Mouse (Mus musculus): Measurements from ENCODE around the gene Nckap5. TPM values are rescaled to one million over a fixed set of nuclear protein-coding genes. Genes with fewer than 3 reads are reported as not detected.

The Nckap5 gene
- polyA plus RNA-seq, 1 experiment from 2014 or later, result 11.5 TPM

DNA sequence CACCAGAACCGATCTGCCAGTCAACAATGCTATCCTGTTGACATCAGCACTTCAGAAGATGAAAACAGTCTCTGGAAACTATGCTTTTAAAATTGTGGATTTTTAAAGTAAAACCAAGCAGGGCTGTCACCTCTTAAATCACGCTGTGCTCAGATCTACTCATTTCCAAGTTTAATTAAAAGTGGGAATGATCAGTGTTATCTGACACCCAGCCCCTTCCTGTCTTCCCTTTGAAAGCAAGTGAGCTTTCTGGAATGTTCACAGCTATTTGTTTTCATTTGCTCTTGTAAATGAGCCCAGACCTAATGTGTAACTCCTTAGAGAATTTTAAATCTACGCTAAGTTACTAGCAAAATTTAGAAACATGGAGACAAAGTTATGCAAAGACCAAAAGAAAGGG is 491.3 kb downstream of the Nckap5 start:
- Histone ChIP-seq H3K27ac (no peak overlapping the region), H3K36me3 (replicated peaks) (no peaks in the 10 kb centered on the region), H3K4me1 (no peaks in the 10 kb centered on the region), H3K4me3 (no peak overlapping the region), H3K4me2 (no peak overlapping the region), H3K27me3 (replicated peaks) (no peaks in the 10 kb centered on the region), H3K9ac (no peak overlapping the region), H3K9me3 (no peaks in the 10 kb centered on the region)
- no peak for ATAC-seq (replicated peaks)
- WGBS, result 79% methylated on average over 3 of the region's 3 CpGs

GRCm38 (mm10) chr1:126334202-126334601 is 496.4 kb downstream of the Nckap5 start:
- no peaks in the 10 kb centered on the region for H3K36me3 ChIP-seq (replicated peaks)
- H3K9me3 ChIP-seq, result no peaks in the 10 kb centered on the region
- H3K27ac ChIP-seq, result no peak overlapping the region
- H3K9ac ChIP-seq, result no peak overlapping the region
- H3K27me3 ChIP-seq (replicated peaks), result no peaks in the 10 kb centered on the region
- H3K4me2 ChIP-seq, result no peak overlapping the region
- H3K4me3 ChIP-seq, result no peak overlapping the region
- ATAC-seq (replicated peaks), result no peak
- no peaks in the 10 kb centered on the region for H3K4me1 ChIP-seq
- 91% methylated on average over 4 of the region's 4 CpGs for WGBS

DNA sequence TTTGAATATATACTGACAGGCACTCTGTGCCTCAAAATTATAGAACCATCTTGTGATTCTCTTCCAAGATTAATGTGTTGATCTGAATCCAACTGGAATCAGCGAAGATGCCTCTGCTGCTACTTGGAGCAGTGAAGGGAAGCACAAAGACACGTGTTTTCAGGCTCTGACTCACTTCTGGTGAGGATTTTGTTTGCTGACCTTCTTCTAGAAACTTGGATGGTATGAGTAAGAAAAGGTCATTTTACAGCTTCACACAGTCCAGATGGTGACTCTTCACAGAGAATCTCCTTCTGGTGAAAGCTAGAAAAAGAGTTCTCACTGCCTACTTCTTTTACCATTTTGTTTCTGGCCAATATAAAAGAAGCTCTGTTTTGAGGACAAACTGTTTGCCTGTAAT is 498.6 kb downstream of the Nckap5 start:
- 77% methylated on average over 2 of the region's 2 CpGs for WGBS
- H3K9me3 ChIP-seq, result no peaks in the 10 kb centered on the region
- H3K4me2 ChIP-seq, result no peak overlapping the region
- ATAC-seq (replicated peaks), result no peak
- H3K4me3 ChIP-seq, result no peak overlapping the region
- H3K4me1 ChIP-seq, result no peaks in the 10 kb centered on the region
- no peaks in the 10 kb centered on the region for H3K36me3 ChIP-seq (replicated peaks)
- no peaks in the 10 kb centered on the region for H3K27me3 ChIP-seq (replicated peaks)
- H3K27ac ChIP-seq, result no peak overlapping the region
- no peak overlapping the region for H3K9ac ChIP-seq

DNA sequence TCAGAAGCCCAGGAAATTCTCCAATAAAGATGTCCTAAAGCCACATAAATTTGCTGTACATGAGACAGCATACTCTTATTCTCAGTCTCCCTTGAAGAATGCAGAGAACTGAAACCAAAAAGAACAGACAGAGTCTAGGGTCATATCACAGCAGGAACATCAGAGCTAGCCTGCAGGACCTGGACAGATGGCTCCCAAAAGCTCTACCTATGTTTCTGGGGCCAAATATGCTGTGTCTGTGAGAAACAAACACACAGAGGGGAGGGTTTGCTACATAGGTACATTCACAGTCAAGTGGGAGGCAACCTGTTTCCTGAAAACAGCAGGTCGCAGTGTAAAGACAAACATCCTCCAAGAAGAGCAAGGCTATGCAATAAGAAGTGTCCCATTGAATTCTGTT is 509.9 kb downstream of the Nckap5 start:
- Histone ChIP-seq H3K4me3 (no peak overlapping the region), H3K9me3 (no peaks in the 10 kb centered on the region)
- ATAC-seq (replicated peaks), result no peak

GRCm38 (mm10) chr1:126317874-126318607 is 512.6 kb downstream of the Nckap5 start:
- ATAC-seq (replicated peaks), result no peak
- Histone ChIP-seq H3K36me3 (replicated peaks) (no peaks in the 10 kb centered on the region), H3K27ac (no peak overlapping the region), H3K9ac (no peak overlapping the region), H3K4me1 (no peaks in the 10 kb centered on the region), H3K9me3 (no peaks in the 10 kb centered on the region), H3K4me3 (no peak overlapping the region), H3K4me2 (no peak overlapping the region), H3K27me3 (replicated peaks) (no peaks in the 10 kb centered on the region)
- WGBS, result 55% methylated on average over 11 of the region's 11 CpGs

More for the DNA sequence above, 509.9 kb downstream of the Nckap5 start:
- 91% methylated on average over 1 of the region's 1 CpGs for WGBS
- Histone ChIP-seq H3K4me1 (no peaks in the 10 kb centered on the region), H3K9ac (no peak overlapping the region), H3K36me3 (replicated peaks) (no peaks in the 10 kb centered on the region), H3K4me2 (no peak overlapping the region), H3K27me3 (replicated peaks) (no peaks in the 10 kb centered on the region), H3K27ac (no peak overlapping the region)

DNA sequence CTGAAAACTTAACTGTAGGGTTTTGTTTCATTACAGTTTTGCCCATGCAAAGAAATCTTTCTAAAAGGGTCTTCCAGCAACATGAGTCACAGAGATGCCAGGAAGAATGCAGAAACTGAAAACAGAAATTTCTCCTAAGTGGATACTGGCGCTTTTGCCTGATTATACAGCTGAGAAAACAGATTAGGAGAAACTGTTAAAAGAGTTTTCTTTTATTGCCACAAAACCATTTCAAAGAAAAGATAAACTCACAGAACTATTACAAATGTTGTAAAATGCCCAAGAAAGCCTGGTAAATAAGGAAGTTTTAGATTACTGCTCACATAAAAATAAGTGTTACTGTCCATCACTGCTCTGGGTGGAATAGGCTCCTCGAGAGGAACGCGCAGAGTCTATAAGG is 513.3 kb downstream of the Nckap5 start:
- Histone ChIP-seq H3K9ac (no peak overlapping the region), H3K27ac (no peak overlapping the region), H3K4me3 (no peak overlapping the region), H3K4me1 (no peaks in the 10 kb centered on the region), H3K36me3 (replicated peaks) (no peaks in the 10 kb centered on the region), H3K9me3 (no peaks in the 10 kb centered on the region), H3K27me3 (replicated peaks) (no peaks in the 10 kb centered on the region), H3K4me2 (no peak overlapping the region)
- no peak for ATAC-seq (replicated peaks)
- WGBS, result 81% methylated on average over 4 of the region's 4 CpGs

DNA sequence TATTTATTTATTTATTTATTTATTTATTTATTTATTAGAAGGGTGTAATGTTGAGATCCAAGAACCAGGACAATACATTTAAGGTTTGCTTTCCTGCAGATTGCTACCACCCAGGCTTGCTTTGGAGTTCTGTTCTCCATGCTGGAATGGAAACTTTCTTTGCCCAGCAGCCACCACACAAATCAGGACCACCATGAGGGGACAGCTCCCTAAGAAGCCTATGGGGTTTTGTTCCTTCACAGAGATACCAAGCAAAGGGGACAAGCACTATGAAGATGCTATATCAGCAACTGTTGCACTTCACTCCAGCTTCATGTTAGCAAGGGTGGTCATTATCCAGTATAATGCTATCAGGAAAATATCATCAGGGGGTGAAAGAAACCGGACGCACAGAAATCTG is 513.7 kb downstream of the Nckap5 start:
- WGBS, result 78% methylated on average over 2 of the region's 2 CpGs

DNA sequence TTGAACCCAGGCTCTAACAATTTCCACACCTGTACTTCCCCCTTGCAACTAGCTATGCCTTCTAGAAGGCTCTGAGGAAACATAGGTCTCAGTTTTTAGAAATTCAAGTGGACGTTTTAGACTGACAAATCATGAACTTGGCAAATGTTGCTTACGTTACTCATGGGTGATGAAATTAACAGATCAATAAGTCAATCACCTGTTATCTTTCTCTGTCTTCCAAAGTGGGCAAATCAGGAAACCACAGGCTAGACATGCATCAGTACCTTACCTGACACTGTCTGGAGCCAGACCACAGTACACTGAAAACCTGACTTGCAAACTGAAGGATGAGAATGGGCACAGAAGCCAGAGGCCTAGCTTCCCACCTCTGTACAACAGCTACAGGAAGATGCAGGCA is 529.5 kb downstream of the Nckap5 start:
- Histone ChIP-seq H3K27me3 (replicated peaks) (no peaks in the 10 kb centered on the region), H3K9me3 (no peaks in the 10 kb centered on the region), H3K4me3 (no peak overlapping the region), H3K27ac (no peak overlapping the region), H3K4me2 (no peak overlapping the region), H3K4me1 (no peaks in the 10 kb centered on the region), H3K36me3 (replicated peaks) (no peaks in the 10 kb centered on the region), H3K9ac (no peak overlapping the region)
- no peak for ATAC-seq (replicated peaks)
- 88% methylated on average over 2 of the region's 2 CpGs for WGBS

More for the DNA sequence above, 513.7 kb downstream of the Nckap5 start:
- Histone ChIP-seq H3K4me2 (no peak overlapping the region), H3K9me3 (no peaks in the 10 kb centered on the region), H3K27me3 (replicated peaks) (no peaks in the 10 kb centered on the region), H3K36me3 (replicated peaks) (no peaks in the 10 kb centered on the region), H3K27ac (no peak overlapping the region), H3K4me1 (no peaks in the 10 kb centered on the region), H3K9ac (no peak overlapping the region), H3K4me3 (no peak overlapping the region)
- no peak for ATAC-seq (replicated peaks)

DNA sequence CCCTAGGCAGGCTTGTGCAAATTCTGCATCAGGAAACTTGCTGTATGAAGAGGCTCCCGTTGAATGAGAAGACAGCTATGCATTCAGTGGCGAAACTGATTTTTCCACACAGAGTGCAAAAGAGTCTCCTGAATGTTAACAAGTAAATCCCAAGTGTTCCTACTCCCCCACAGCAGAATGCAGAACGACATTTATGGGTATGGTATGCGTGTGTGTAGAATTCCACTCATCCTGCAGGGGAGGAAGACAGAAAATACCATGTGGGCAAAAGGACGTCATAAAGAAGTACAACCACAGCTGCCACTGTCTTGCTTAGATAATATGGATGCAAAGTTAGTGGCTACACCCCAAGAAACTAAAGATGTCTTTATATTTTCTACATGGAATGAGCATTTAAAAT is 565.7 kb downstream of the Nckap5 start:
- no peaks in the 10 kb centered on the region for H3K27me3 ChIP-seq (replicated peaks)
- H3K9ac ChIP-seq, result no peak overlapping the region
- no peaks in the 10 kb centered on the region for H3K36me3 ChIP-seq (replicated peaks)
- no peak overlapping the region for H3K4me3 ChIP-seq
- H3K27ac ChIP-seq, result no peak overlapping the region; the same call in 1 of the 2 replicates
- no peaks in the 10 kb centered on the region for H3K9me3 ChIP-seq
- H3K4me1 ChIP-seq, result no peaks in the 10 kb centered on the region
- 65% methylated on average over 5 of the region's 5 CpGs for WGBS
- ATAC-seq (replicated peaks), result no peak
- no peak overlapping the region for H3K4me2 ChIP-seq

GRCm38 (mm10) chr1:126254364-126254763 is 576.2 kb downstream of the Nckap5 start:
- Histone ChIP-seq H3K9me3 (no peaks in the 10 kb centered on the region), H3K4me1 (no peaks in the 10 kb centered on the region), H3K9ac (no peak overlapping the region), H3K4me3 (no peak overlapping the region), H3K36me3 (replicated peaks) (no peaks in the 10 kb centered on the region), H3K4me2 (no peak overlapping the region), H3K27ac (no peak overlapping the region), H3K27me3 (replicated peaks) (no peaks in the 10 kb centered on the region)
- 78% methylated on average over 5 of the region's 5 CpGs for WGBS
- no peak for ATAC-seq (replicated peaks)

- 93% methylated on average over 7 of the region's 7 CpGs for WGBS
Measured at GRCm38 (mm10) chr1:126253934-126254333, 576.7 kb downstream of the Nckap5 start.

DNA sequence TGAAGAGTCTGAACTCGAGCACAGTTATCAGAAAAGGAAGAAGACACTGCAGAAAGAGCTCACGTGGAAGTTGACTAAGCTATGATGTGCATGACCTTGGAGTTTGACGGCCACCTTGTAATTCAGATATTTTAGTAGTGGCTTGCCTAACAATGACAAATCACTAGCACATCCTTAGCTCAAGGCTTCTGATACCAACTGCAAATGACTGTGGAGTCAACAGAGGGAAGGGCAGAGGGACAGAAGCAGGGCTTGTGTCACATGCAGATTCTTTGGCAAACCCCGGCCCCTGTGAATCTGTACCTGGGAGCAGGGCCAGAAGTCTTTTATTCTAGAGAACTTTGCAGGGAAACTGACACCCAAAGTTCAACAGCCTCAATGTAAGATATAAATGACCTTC is 597.4 kb downstream of the Nckap5 start:
- H3K27ac ChIP-seq, result no peak overlapping the region
- no peak overlapping the region for H3K4me3 ChIP-seq
- WGBS, result 84% methylated on average over 4 of the region's 4 CpGs
- no peaks in the 10 kb centered on the region for H3K9me3 ChIP-seq
- H3K27me3 ChIP-seq (replicated peaks), result no peaks in the 10 kb centered on the region
- H3K9ac ChIP-seq, result no peak overlapping the region
- no peaks in the 10 kb centered on the region for H3K36me3 ChIP-seq (replicated peaks)
- H3K4me1 ChIP-seq, result no peaks in the 10 kb centered on the region
- no peak overlapping the region for H3K4me2 ChIP-seq
- no peak for ATAC-seq (replicated peaks)

More at GRCm38 (mm10) chr1:126253934-126254333, 576.7 kb downstream of the Nckap5 start:
- Histone ChIP-seq H3K4me3 (no peak overlapping the region), H3K4me2 (no peak overlapping the region), H3K9me3 (no peaks in the 10 kb centered on the region), H3K36me3 (replicated peaks) (no peaks in the 10 kb centered on the region), H3K27me3 (replicated peaks) (no peaks in the 10 kb centered on the region), H3K27ac (no peak overlapping the region), H3K9ac (no peak overlapping the region), H3K4me1 (no peaks in the 10 kb centered on the region)
- no peak for ATAC-seq (replicated peaks)

DNA sequence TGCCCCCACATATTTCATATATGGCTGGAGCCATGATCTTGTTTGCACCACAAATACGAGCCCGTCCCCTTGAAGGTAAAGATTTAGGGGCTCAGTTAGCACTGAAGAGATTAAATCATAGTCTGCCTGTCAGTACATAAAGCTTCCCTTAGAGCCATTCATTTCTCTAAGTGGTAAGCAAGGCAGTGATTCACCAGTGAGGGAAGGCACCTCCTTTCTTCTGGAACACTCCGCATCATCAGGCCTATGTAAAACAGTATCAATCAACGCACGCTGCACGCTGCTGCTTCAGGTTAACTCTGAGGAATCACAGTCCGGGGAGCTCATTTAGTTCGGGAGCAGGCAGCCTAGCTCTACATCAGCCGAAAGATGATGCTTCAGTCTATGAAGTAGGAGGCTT is 599.4 kb downstream of the Nckap5 start:
- H3K27me3 ChIP-seq (replicated peaks), result no peaks in the 10 kb centered on the region
- no peak overlapping the region for H3K27ac ChIP-seq
- H3K9me3 ChIP-seq, result no peaks in the 10 kb centered on the region
- no peaks in the 10 kb centered on the region for H3K4me1 ChIP-seq
- no peaks in the 10 kb centered on the region for H3K36me3 ChIP-seq (replicated peaks)
- no peak for ATAC-seq (replicated peaks)
- H3K4me3 ChIP-seq, result no peak overlapping the region
- WGBS, result 75% methylated on average over 9 of the region's 9 CpGs
- no peak overlapping the region for H3K4me2 ChIP-seq
- H3K9ac ChIP-seq, result no peak overlapping the region
